Mouse (Mus musculus) forebrain, embryonic 14.5 days (tissue): Measurements from ENCODE around the gene Cd5l. TPM values are rescaled to one million over a fixed set of nuclear protein-coding genes. Genes with fewer than 3 reads are reported as not detected.
A peak's percentile ranks its signal among the peaks of the same experiment; 100 is the strongest.
"Not testable (repeated sequence)": the region's sequence is repeated elsewhere in the genome, so short reads cannot be mapped to it uniquely, and the experiment has no call there.

Experiments used
- ATAC-seq: fragments of 200-750 bp; cut with Nextera tagmentation; 2 replicates; pipeline ENCODE4 v1.8.0; 2017; ENCODE audit warnings: mild to moderate bottlenecking, moderate library complexity
- DNase-seq: peaks from one replicate; pipeline ENCODE4 v3.0.0-alpha.2; 2015; ENCODE audit warnings: low spot score
- H3K27ac ChIP-seq: fragments of 300-500 bp; sonication (generic); 2 replicates; pipeline ENCODE4 v1.5.1; 2014; ENCODE audit warnings: low read depth, mild to moderate bottlenecking, control low read depth, low read length, moderate library complexity
- H3K27me3 ChIP-seq: fragments of 300-500 bp; sonication (generic); replicated peaks from 2 replicates; pipeline ENCODE4 v1.6.1; 2014; ENCODE audit warnings: low read length, control low read depth, mixed read lengths; ENCODE audit not compliant: control insufficient read depth, insufficient read depth
- H3K36me3 ChIP-seq: fragments of 300-500 bp; sonication (generic); 2 replicates; pipeline ENCODE4 v1.6.1; 2014; ENCODE audit warnings: low read length, control low read depth; ENCODE audit not compliant: control insufficient read depth, insufficient read depth
- H3K4me1 ChIP-seq: fragments of 300-500 bp; sonication (generic); 2 replicates; pipeline ENCODE4 v1.6.1; 2014; ENCODE audit warnings: antibody characterized with exemption, low read length, control low read depth; ENCODE audit not compliant: control insufficient read depth, insufficient read depth
- H3K4me2 ChIP-seq: fragments of 300-500 bp; sonication (generic); 2 replicates; pipeline ENCODE4 v1.6.1; 2014; ENCODE audit warnings: mild to moderate bottlenecking, control low read depth, low read length
- H3K4me3 ChIP-seq: fragments of 300-500 bp; sonication (generic); 2 replicates; pipeline ENCODE4 v1.5.1; 2014; ENCODE audit warnings: low read depth, low read length, control low read depth
- H3K9ac ChIP-seq: fragments of 300-500 bp; sonication (generic); 2 replicates; pipeline ENCODE4 v1.6.1; 2014; ENCODE audit warnings: mild to moderate bottlenecking, low read length, control low read depth, moderate library complexity
- H3K9me3 ChIP-seq: fragments of 300-500 bp; sonication (generic); replicated peaks from 2 replicates; pipeline ENCODE4 v1.6.1; 2016; ENCODE audit warnings: low read length, control low read depth, mixed read lengths; ENCODE audit not compliant: control insufficient read depth
- WGBS: fragments of 180-500 bp; shearing (Covaris S2); extraction: QIAGEN DNeasy Blood & Tissue Kit; methylation state at CpG from one replicate; pipeline ENCODE4 v1.1.7; 2014; 5-methylcytosine and 5-hydroxymethylcytosine counted together
- polyA plus RNA-seq: library from polyadenylated mRNA; unstranded; fragments of >200 nt; fragmentation: Nextera tagmentation; extraction: Ambion mirVana; gene quantifications from 2 replicates; pipeline ENCODE4 v1.2.1, GENCODE M21; 2014

Cd5l gene
- 0.27 TPM in 1 of 2 replicates, not detected in the other for polyA plus RNA-seq

DNA sequence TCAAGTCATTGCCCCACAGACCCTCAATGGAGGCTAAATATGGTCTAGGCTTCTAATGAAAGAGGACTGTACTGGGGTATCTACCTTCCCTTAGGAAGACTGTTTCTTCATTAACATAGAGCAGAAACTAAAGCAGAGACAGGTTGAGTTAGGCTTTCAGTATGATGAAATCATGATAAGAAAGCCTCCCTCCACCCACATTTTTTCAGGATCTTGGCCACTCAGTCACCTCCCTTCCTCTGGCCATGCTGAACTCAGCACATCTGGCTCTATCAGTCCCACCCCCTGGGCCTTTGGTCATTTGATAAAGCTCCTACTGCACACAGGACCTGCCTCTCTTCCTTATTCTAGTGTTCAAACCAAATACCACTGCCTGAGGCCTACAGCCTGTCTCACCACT, at the start of gene Cd5l:
Gene Cd5l, plus strand, starts transcription at position 301 of the 400 bp plus-strand sequence.
- no peaks in the 10 kb centered on the region for H3K4me1 ChIP-seq
- H3K9ac ChIP-seq, result no peak within 1 kb of the TSS
- DNase-seq (no peak), ATAC-seq (no peak)
- no peaks in the 10 kb centered on the region for H3K27me3 ChIP-seq
- no peak within 1 kb of the TSS for H3K4me2 ChIP-seq
- H3K36me3 ChIP-seq, result no peaks in the 10 kb centered on the region
- no peaks in the 10 kb centered on the region for H3K9me3 ChIP-seq
- no peak within 1 kb of the TSS for H3K4me3 ChIP-seq
- H3K27ac ChIP-seq, result no peak within 1 kb of the TSS

DNA sequence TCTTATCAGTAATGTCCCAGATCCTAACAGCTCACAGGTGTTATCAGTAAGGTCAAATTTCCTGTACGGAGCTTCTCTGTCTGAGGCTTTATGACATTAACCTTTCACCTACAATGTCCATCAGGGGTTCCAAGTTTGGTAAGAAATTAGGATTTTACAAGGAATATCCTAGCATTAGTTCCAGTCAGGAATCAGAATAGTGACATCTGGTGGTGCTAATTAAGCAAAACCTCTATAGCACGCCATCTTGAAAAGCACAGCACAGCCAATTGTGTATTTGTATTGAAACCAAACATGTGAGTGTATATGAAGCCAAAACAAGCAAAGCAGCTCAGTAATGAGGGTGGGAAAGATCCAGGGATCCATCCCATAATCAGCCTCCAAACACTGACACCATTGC, 47.8 kb upstream of the Cd5l start:
- DNase-seq (peak; percentile 42), ATAC-seq (no peak)
- no peaks in the 10 kb centered on the region for H3K27me3 ChIP-seq
- H3K9ac ChIP-seq, result no peak overlapping the region
- H3K27ac ChIP-seq, result no peak overlapping the region
- no peaks in the 10 kb centered on the region for H3K9me3 ChIP-seq
- H3K4me3 ChIP-seq, result no peak overlapping the region
- no peaks in the 10 kb centered on the region for H3K36me3 ChIP-seq
- no peak overlapping the region for H3K4me2 ChIP-seq
- WGBS, result 76% methylated on average over 2 of the region's 2 CpGs
- no peaks in the 10 kb centered on the region for H3K4me1 ChIP-seq

DNA sequence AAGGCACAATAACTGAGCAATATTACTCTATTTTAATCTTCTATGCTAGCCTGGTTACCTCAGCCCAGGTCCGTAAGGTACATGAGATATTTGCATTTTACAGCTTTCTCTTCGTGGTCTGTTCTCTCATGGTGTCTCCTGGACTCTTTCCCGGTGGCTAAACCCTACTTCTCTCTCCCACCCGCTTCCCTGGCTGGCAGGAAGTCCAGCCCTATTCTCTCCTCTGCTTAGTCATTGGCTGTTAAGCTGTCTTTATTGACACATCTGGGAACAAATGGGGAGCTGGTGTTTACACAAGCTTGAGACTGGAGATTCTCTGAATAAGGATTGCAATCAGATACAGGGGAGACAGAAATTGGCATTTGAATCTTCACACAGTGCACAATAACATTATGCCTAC, 35.1 kb upstream of the Cd5l start:
- H3K27ac ChIP-seq, result no peak overlapping the region
- peak; percentile 24 for DNase-seq
- no peaks in the 10 kb centered on the region for H3K4me1 ChIP-seq
- ATAC-seq, result no peak
- no peaks in the 10 kb centered on the region for H3K9me3 ChIP-seq
- 54% methylated on average over 4 of the region's 4 CpGs for WGBS
- H3K4me2 ChIP-seq, result no peak overlapping the region
- no peak overlapping the region for H3K9ac ChIP-seq
- no peaks in the 10 kb centered on the region for H3K36me3 ChIP-seq
- no peak overlapping the region for H3K4me3 ChIP-seq
- no peaks in the 10 kb centered on the region for H3K27me3 ChIP-seq

DNA sequence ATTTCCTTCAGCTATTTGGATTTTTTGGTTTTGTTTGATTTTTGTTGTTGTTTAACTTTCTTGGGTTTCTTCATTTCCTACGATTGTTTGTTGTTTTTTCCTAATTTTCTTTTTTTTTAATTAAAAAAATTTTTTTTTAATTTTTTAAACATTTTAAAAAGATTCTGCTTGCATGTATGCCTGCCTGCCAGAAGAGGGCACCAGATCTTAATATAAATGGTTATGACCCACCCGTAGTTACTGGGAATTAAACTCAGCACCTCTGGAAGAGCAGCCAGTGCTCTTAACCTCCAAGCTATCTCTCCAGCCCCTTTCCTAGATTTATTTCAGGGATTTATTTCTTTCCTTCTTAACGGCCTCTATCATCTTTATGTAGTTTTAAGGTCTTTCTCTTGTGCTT, 33.9 kb upstream of the Cd5l start:
- Histone ChIP-seq H3K4me3 (no peak overlapping the region), H3K27ac (no peak overlapping the region), H3K9me3 (no peaks in the 10 kb centered on the region), H3K36me3 (no peaks in the 10 kb centered on the region), H3K9ac (no peak overlapping the region), H3K4me1 (no peaks in the 10 kb centered on the region), H3K27me3 (no peaks in the 10 kb centered on the region), H3K4me2 (no peak overlapping the region)
- 20% methylated on average over 3 of the region's 3 CpGs for WGBS
- ATAC-seq (no peak), DNase-seq (peak; percentile 53)

DNA sequence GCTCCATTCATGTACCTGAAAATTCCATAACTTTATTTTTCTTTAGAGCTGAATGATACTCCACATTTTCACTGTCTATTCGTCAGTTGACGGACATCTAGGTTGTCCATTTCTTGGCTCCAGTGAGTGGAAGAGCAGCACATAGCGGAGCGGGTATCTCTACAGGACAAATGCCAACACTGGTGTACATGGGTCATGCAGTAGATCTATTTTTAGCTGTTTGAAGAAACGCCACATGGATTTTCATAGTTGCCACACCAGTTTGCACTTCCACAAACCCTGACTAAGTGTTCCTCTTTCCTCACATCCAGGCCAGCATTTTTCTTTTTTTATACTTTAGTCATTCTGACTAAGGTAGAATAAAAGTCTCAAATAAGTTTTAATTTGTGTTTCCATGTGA, 19.8 kb upstream of the Cd5l start:
- DNase-seq (no peak), ATAC-seq (no peak)
- no peaks in the 10 kb centered on the region for H3K27me3 ChIP-seq
- H3K4me2 ChIP-seq, result no peak overlapping the region
- H3K27ac ChIP-seq, result no peak overlapping the region
- H3K36me3 ChIP-seq, result no peaks in the 10 kb centered on the region
- no peaks in the 10 kb centered on the region for H3K9me3 ChIP-seq
- H3K9ac ChIP-seq, result no peak overlapping the region
- WGBS, result 95% methylated on average over 5 of the region's 5 CpGs
- H3K4me3 ChIP-seq, result no peak overlapping the region
- H3K4me1 ChIP-seq, result no peaks in the 10 kb centered on the region

DNA sequence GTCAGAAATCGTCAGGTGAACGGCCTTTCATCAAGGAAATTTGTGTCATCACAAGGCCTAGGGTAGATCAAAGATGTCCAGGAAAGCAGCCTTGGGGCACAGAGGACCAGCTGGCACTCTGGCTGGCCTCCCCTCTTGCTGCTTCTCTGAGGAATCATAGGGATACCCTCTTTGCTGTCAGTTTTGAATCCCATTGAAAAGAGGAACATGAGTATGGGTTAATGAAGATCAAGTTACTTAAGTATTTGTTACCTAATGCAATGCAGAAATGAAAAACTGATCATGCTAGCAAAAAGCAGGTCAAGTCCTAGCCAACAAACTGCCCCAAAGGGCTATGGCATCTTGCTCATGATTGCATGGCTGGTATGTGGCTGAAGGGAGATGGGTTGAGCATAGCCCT, 6.7 kb upstream of the Cd5l start:
- not testable (repeated sequence) for H3K9ac ChIP-seq, H3K36me3 ChIP-seq

DNA sequence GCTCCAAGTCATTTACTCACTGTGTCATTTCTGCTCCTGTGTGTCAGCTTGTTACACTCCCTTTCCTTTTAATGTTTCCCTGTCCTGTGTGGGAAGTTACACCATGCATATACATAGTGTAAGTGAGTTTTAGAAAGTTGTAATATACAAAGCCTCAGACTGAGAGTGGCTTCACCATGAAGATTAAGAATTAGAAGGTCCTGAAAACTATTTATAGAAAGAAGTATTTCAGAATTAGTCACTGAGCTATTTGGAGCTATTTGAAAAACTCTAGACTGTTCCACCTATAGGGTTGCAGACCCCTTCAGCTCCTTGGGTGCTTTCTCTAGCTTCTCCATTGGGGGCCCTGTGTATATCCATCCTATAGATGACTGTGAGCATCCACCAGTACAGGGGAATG, 1.5 kb downstream of the Cd5l start:
- Histone ChIP-seq H3K4me2 (no peak overlapping the region), H3K27me3 (no peaks in the 10 kb centered on the region), H3K9ac (no peak overlapping the region), H3K27ac (no peak overlapping the region), H3K4me1 (no peaks in the 10 kb centered on the region), H3K36me3 (no peaks in the 10 kb centered on the region), H3K4me3 (no peak overlapping the region), H3K9me3 (no peaks in the 10 kb centered on the region)
- no peak for ATAC-seq
- no peak for DNase-seq

More for the DNA sequence above, 6.7 kb upstream of the Cd5l start:
- not testable (repeated sequence) for DNase-seq, ATAC-seq, H3K4me2 ChIP-seq, H3K9me3 ChIP-seq, H3K27me3 ChIP-seq, H3K27ac ChIP-seq, H3K4me3 ChIP-seq, H3K4me1 ChIP-seq
- WGBS, result 98% methylated on average over 2 of the region's 2 CpGs

DNA sequence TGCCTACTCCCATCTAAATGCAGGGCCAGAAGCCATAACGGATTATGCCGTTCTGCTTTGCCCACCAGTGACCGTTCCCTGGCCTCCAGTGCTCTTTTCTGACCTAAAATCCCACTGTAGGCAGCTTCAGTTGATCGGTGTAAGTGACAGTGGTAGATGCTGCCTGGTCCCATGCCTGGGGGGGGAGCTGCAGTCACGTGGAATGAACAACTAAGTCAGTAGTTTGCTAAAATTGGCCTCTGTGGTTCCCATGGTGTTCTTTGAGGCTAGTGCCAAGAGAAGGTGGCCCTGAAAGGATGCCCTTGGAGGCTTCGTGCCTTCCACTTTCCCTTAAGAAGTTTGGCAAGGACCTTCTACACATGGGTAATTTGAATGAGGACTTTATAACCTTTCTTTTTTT, 2.8 kb downstream of the Cd5l start:
- 82% methylated on average over 6 of the region's 6 CpGs for WGBS

DNA sequence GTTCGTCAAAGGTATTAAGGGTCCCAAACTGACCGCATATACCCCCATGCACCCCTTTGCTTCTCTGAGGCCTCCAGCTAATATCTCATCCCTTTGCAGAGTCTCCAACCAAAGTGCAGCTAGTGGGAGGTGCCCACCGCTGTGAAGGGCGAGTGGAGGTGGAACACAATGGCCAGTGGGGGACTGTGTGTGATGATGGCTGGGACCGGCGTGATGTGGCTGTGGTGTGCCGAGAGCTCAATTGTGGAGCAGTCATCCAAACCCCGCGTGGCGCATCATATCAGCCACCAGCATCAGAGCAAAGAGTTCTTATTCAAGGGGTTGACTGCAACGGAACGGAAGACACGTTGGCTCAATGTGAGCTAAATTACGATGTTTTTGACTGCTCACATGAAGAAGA, 8.0 kb downstream of the Cd5l start:
- 94% methylated on average over 14 of the region's 14 CpGs for whole genome bisulfite sequencing

More for the DNA sequence above, 2.8 kb downstream of the Cd5l start:
- no peaks in the 10 kb centered on the region for H3K36me3 ChIP-seq
- ATAC-seq (no peak), DNase-seq (no peak)
- no peak overlapping the region for H3K9ac ChIP-seq
- H3K4me1 ChIP-seq, result no peaks in the 10 kb centered on the region
- H3K27me3 ChIP-seq, result no peaks in the 10 kb centered on the region
- H3K4me3 ChIP-seq, result no peak overlapping the region
- H3K4me2 ChIP-seq, result no peak overlapping the region
- no peaks in the 10 kb centered on the region for H3K9me3 ChIP-seq
- no peak overlapping the region for H3K27ac ChIP-seq

More for the DNA sequence above, 8.0 kb downstream of the Cd5l start:
- Histone ChIP-seq H3K4me3 (no peak overlapping the region), H3K36me3 (no peaks in the 10 kb centered on the region), H3K4me2 (no peak overlapping the region), H3K27me3 (no peaks in the 10 kb centered on the region), H3K9ac (no peak overlapping the region), H3K27ac (no peak overlapping the region), H3K9me3 (no peaks in the 10 kb centered on the region), H3K4me1 (no peaks in the 10 kb centered on the region)
- ATAC-seq (no peak), DNase-seq (no peak)
